Mouse (Mus musculus) testis, postnatal 10 days (tissue): ENCODE results near the gene Abcd1.
"Not testable (repeated sequence)": the region's sequence is repeated elsewhere in the genome, so short reads cannot be mapped to it uniquely, and the experiment has no call there.

ENCODE experiments used
- DNase-seq: peaks from one replicate; pipeline ENCODE4 v3.0.0; 2021; ENCODE audit warnings: low spot score

Abcd1 gene

DNA sequence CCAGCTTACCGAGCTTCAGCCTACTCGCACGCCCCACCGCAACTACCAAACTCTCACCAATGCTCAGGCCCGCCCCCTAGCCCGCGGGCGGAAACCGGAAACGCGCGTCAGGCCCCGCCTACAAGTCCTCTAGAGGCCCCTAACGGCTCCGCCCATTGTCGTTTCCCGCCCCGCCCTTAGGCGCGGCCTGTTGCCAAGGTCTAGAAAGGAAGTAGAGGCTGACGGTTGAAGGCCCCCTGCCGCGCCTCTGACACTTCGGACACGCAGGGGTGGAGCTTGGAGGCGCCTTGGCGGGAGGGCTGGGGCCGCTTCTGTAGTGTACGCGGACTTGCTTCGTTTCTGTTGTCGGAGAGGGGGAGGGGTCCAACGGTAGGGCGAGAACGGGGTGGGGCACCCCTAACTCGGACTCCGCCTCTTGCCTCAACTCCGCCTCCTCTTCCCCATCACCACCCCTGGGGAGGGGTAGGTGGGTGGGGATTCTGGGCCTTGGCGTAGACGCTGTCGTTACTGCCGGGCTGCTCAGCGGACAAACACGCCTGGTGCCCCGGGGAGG, at the start of gene Abcd1, which contains the start of gene Bcap31:
Gene Abcd1, plus strand, starts transcription at position 489 of the 553 bp plus-strand sequence.
Gene Bcap31, minus strand, starts transcription at position 67 of the 553 bp plus-strand sequence.
- DNase-seq: peak; percentile 95

DNA sequence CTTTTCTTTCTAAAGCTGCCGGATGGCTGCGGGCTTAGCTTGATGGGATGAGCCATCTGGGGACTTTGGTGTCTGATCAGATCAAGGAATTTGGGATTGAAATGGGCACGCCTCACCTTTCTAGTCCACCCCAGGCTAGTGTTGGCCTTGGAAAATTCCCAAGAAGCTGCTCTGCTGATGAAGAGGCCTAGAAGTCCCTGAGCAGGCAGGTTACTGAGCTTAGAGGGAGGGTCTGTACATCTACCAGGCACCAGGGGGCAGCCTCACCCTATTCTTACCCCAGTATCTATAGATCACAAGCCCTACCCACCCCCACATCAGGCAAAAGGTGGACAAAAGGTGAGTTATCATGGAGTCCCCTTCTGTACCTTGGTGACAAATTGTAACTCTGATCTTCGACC, 44.4 kb upstream of the Abcd1 start:
- peak; percentile 61 for DNase-seq

GRCm38 (mm10) chrX:73672879-73673618, 43.3 kb upstream of the Abcd1 start, which contains the start of gene Slc6a8:
Gene Slc6a8 (plus strand): TSS chrX:73673150.
- peak; percentile 72 for DNase-seq

- DNase-seq: no peak
Observed at GRCm38 (mm10) chrX:73673619-73673967, 42.8 kb upstream of the Abcd1 start.

DNA sequence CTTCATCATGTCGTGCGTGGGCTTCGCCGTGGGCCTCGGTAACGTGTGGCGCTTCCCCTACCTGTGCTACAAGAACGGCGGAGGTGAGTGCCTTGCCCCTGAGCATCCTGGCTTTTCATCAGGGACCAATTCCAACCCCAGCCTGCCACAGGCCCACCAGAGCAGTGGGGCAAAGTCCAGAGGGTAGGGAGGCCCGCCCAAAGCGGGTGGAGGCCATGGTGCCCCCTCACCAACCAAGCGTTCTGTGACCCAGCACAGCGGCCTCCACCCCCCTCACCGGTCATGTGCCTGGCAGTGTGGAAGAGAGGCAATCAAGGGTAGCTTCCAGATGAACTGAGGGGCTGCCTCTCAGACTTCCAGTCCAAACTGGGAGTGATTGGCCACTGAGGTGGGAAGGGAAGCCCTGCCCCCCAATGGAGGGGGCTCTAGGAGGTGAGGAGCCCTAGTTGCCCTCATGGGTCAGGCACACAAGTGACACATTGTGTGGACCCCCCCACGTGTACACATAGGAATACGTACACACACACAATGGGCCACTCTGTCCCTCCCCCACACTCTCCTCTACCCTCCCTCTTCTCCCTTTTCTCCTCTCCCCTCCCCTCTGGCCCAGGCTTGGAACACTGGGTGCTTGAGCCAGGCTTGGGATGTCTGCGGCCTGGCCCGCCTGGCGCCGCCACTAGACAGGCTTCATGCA, 42.3 kb upstream of the Abcd1 start:
- peak; percentile 48 for DNase-seq

GRCm38 (mm10) chrX:73675231-73675630, 41.2 kb upstream of the Abcd1 start:
- no peak for DNase-seq

DNA sequence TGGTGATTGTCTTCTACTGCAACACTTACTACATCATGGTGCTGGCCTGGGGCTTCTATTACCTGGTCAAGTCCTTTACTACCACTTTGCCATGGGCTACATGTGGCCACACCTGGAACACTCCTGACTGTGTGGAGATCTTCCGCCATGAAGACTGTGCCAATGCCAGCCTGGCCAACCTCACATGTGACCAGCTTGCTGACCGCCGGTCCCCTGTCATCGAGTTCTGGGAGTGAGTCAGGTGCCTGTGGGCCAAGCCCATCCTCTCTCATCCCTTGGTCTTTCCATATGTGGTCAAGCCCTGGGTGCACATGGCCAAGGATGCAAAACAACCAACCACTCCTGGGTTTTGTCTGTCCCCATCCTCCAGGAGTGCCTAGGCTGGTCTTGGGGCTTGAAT, 39.7 kb upstream of the Abcd1 start:
- no peak for DNase-seq

DNA sequence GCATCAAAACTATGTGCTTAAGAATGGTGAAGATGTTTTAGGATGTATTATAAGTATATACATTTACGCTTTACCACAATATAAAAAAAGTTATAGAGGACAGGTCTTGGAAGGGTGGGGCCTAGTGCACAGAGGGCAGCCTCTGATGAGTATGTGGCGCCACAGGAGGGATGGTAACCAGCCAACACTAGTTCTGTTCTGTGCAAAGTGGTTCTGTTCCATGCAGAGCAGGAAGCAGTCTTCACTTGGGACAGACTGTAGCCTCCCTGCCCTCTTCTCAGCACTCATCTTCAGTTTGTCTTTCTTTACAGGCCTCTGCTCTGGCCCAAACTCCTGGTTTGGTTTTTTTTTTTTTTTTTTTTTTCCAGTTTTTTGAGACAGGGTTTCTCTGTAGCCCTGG, 32.2 kb upstream of the Abcd1 start:
- no peak for DNase-seq

DNA sequence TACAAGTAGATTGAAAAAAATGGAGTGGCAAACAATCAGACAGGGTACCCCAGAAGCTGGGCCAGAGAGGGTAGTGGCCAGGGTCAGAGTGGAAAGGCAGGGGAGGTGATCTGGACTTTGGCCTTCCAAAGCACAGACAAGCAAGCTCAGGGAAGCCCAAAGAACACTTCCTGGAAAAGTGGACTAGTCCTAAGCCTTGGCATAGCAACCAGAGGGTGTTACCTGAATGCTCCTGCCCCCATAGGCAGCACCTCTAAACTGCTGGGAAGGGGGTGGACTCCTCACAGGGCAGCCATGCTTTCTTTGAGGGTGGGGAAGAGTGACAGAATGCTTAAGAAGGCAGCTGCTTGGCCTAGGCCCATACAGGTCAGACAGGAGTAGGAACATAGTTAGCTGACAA, 31.4 kb upstream of the Abcd1 start:
- DNase-seq: no peak

GRCm38 (mm10) chrX:73685629-73686028, 30.8 kb upstream of the Abcd1 start:
- DNase-seq: peak; percentile 43

DNA sequence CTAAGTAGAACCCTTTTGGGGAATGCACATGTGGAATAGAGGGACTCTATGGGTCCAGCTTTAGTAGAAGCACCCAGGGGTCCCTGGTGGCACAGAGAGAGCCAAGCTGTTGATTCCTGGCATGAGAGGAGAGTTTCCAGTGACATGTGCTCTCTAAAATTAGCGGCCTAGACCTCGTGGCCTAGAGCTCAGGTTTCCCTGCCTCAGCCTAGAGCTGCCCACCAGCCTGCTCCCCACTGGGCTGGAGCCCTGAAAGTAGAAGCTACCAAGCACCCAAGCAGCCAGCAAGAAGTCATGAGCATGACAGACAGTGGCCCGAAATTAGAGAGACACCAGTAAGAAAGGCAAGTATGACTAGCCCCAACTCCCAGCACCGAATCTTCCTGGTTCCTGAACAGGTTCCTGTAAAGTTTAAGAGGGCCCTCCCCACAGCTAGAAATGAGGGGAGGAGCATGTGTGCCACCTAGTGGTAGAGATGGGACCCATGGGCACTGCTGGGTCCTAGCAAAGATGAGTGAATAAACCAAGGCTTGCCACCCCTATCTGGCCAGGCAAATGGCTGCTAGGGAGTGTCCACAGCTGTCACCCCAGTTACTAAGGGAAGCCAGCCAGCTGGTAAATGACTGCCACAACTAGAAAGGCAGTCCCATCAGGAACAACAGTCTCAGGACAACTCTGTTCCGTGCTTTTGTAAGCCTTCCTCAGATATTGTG, 25.3 kb upstream of the Abcd1 start:
- DNase-seq: peak; percentile 48

- DNase-seq: no peak
Observed at GRCm38 (mm10) chrX:73700472-73700871, 15.9 kb upstream of the Abcd1 start.

DNA sequence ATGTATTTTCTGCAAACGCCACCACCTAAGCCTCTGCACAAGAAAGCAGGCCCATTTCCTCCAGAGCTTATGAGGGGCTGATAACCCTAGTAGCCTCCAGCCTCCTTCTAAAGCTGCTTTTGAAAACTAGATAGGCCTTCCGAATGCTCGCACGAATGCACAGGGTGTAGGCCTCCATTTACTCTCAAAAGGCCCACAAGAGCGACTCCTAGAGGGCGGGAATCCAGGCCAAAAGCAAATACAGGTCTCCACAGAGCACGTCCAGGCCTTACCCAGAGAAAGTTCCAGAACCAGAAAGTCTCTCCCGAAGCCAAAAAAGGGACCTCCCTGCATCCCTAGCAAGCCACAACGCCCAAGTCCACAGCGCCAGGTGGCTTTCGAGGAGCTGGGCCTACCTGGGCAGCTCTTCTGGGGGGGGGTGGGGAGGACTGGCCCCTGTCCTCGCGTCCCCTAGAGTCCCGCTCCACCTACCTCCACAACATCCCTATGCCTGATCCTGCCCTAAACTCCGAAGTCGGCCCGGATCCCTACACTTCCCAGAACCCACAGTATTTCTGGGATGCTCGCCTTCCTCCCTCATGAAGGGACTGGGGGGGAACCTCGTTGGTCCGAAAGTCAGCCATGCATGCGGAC, 805 bp upstream of the Abcd1 start:
- peak; percentile 57 for DNase-seq

DNA sequence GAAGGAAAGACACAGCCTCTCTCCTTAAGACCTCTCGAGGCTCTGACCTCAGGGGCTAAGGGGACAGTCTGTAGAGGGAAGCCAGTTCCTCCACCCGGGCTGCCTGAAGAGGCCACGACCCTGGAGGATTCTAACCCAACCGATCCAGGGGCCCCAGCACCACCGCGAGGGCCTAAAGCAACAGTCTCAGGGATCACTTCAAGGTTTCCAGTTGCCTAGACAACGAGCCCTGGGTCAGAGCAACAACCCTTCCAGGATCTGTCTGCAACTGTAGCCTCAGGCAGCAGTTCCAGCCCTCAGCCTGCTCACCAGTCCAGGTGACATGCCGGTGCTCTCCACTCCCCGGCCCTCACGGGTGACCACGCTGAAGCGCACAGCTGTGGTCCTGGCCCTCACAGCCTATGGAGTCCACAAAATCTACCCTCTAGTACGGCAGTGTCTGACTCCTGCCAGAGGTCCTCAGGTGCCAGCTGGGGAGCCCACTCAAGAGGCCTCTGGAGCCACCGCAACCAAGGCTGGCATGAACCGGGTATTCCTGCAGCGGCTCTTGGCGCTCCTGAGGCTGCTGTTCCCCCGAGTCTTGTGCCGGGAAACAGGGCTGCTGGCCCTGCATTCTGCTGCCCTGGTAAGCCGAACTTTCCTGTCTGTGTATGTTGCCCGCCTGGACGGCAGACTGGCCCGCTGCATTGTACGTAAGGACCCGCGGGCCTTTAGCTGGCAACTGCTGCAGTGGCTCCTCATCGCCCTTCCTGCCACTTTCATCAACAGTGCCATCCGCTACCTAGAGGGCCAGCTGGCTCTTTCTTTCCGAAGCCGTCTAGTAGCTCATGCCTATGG, 530 bp downstream of the Abcd1 start:
- DNase-seq: peak; percentile 42

DNA sequence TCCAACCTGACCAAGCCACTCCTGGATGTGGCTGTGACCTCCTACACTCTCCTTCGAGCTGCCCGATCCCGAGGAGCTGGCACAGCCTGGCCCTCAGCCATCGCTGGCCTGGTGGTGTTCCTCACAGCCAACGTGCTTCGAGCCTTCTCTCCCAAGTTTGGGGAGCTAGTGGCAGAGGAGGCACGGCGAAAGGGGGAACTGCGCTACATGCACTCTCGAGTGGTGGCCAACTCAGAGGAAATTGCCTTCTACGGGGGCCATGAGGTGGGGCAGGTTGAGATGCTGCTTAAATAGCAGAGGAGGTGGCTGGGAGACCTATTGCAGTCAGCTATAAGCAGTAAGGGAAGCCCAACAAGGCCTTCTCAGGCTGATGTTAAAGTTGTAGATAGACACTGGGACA, 1.3 kb downstream of the Abcd1 start:
- peak; percentile 42 for DNase-seq

- DNase-seq: no peak
Observed at GRCm38 (mm10) chrX:73718271-73718670, 1.9 kb downstream of the Abcd1 start.

- DNase-seq: peak; percentile 55
Observed at GRCm38 (mm10) chrX:73718686-73719362, 2.4 kb downstream of the Abcd1 start.

GRCm38 (mm10) chrX:73730908-73731307, 14.5 kb downstream of the Abcd1 start:
- no peak for DNase-seq

DNA sequence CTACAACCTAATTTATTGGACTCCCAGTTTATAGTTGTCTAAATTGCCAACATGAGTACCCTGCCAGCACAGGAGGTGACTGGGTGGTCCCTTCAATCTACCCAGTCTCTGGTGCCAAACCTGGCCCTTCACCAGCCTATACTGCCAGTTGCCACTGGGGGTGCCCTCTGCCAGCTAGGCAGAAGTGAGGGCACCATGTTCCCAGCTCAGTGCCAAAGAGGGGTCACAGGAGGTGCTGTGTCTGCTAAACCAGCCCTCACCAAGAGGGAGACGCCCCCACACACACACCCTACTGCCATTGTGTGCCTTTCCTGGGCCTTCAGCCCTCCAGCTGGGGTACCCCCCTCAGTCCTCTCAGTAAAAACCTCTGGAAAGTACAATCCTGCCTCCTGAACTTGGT, 21.8 kb downstream of the Abcd1 start:
- no peak for DNase-seq

DNA sequence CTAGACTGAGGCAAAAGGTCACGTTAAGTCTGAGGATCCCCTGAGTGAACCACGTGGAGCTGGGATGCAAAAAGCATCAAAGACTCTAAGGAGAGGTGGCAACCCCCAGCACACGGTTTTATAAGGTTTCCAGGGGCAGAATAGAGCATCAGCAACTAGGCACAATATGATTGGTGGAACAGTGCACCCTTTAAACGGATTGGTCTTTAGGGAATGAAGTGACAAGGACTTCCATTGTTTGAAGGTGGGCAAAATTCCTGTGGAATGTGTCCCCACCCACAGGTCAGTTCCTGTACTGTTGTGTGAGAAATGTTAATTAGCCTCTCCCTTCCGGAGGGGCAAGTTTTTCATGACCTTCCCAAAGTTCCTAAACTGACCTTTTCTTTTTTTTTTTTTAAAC, 22.8 kb downstream of the Abcd1 start:
- no peak for DNase-seq

GRCm38 (mm10) chrX:73739841-73740240, 23.4 kb downstream of the Abcd1 start:
- DNase-seq: not testable (repeated sequence)
